Mouse (Mus musculus) thymus, postnatal 0 days (tissue): ENCODE measurements at regions not wholly inside any gene's neighbourhood (a gene's known extent, or its start where the extent isn't known, plus 50 kb on each side); places are given as distances from the start of the nearest gene placed in this dataset.

Source experiments
- DNase-seq: peaks from one replicate; pipeline ENCODE4 v3.0.0-alpha.2; 2015; ENCODE audit warnings: low spot score

- no peak for DNase-seq
Observed at GRCm38 (mm10) chr15:61299796-61300195, 377.0 kb upstream of the A1bg start.

- DNase-seq = no peak
Observed at GRCm38 (mm10) chr15:61297447-61298208, 374.8 kb upstream of the A1bg start.

DNA sequence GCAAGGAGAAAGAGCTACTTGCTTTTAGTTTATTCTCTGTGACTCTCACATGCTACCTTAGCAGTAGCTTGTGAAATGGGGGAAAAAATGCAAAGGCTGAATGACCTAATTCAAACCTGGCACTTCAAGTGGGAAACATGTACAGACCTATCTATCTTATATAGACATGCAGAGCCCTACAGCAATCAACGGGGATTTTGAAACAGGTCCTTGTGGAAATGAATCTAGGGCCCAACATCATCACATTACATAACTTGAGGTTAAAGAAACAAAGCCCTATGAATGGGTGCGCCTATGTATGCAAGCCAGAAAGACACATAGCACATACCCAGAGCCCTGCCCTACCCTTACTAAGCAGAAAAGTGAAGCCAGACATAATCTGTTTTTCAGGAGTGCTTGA, 371.8 kb upstream of the A1bg start:
- DNase-seq = no peak

DNA sequence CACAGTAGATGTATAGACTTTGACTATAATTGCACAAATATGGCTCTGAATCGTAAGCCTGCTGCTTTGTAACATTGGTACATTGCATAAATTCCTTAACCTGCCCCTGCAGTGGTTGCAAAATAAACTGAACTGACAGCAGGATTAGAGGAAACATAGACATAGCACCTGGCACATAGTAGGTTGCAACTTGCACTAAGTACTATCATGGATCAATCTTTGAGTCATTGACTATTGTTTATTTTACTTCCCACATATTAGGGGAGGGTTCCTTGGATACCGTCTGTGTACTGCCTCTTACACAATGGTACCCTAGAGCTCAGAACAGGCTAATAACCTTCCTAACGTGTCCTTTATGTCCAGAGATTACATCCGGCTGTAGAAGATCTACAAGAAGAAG, 371.3 kb upstream of the A1bg start:
- no peak for DNase-seq

GRCm38 (mm10) chr15:61268766-61269165, 346.0 kb upstream of the A1bg start:
- no peak for DNase-seq

GRCm38 (mm10) chr15:61259047-61259446, 336.2 kb upstream of the A1bg start:
- no peak for DNase-seq

- DNase-seq = no peak
Observed at GRCm38 (mm10) chr15:61244511-61244910, 321.7 kb upstream of the A1bg start.

GRCm38 (mm10) chr15:61242161-61242681, 319.4 kb upstream of the A1bg start:
- no peak for DNase-seq

- no peak for DNase-seq
Observed at GRCm38 (mm10) chr15:61241741-61242140, 318.9 kb upstream of the A1bg start.

DNA sequence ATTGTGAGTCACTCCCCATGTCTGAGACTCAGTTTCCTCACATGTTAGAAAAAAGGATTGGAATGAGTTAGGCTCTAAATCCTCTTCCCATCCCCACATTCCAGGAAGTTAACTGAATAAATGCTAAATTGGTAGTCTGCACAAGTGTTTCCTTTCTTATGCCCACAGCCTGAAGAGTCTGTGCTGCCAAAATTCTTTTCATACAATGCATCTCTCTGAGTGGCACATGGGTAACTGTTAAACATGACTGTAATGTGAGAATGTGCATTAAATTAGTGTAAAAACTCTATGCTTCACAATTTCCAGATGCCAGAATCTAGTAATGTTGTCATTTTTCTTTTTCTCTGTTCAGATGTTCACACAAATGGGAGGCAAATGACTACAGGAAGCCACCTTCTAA, 317.5 kb upstream of the A1bg start:
- DNase-seq = no peak

DNA sequence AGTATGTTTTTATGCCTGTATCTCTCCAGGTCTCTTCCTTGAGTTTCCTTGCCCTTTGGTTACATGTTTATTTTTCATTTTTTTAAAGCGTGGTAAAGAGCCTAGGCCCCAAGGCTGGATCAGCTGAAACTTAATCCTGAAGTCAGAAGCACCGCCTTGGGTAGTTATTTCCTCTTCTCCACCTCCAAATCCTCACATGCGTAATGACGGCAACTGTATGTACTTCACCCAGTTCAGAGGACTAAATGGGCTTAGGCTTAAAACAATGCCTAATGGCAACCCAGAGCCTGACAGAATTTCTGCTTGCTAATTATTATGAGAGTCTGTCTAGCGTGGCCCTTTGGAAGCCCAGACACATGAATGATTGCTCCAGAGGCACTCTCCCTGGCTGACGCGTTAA, 316.6 kb upstream of the A1bg start:
- no peak for DNase-seq

GRCm38 (mm10) chr15:61238996-61239395, 316.2 kb upstream of the A1bg start:
- no peak for DNase-seq

DNA sequence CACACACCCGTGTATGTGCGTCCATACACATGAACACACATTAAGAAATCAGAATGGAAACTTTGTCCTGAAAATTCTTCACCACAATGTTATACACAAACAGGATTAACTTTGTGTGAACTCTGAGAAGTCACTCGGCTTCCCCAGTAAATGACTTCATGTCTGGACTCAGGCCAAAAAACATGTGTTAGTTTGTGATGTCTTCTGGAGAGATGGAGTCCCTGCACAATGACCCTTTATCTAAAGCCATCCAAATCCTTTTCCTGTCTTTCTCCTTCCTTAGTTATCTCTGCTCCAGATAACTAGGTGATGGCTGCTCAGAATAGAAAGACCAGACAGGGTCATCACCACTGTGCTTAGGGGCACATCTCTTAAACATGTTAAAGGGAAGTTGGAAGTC, 306.8 kb upstream of the A1bg start:
- no peak for DNase-seq

DNA sequence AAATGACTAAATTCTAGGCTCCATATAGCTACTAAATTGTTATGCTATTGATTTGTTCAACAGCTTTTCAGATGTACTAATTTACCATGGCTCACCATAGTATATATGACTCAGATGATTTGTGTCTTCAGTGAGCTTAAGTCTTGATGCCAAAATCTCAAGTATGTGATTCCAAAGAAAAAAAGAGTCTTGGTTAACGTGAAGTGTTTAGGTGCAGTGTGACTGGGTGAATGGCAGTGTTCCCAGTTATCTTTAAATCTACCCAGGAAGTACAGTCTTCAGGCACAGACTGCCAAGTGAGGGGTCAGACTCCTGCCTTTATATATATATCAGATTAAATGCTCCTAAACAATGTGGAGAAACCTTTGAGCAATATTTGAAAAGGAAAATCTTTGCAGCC, 300.1 kb upstream of the A1bg start:
- DNase-seq = no peak

GRCm38 (mm10) chr15:61210161-61210560, 287.3 kb upstream of the A1bg start:
- DNase-seq = no peak

DNA sequence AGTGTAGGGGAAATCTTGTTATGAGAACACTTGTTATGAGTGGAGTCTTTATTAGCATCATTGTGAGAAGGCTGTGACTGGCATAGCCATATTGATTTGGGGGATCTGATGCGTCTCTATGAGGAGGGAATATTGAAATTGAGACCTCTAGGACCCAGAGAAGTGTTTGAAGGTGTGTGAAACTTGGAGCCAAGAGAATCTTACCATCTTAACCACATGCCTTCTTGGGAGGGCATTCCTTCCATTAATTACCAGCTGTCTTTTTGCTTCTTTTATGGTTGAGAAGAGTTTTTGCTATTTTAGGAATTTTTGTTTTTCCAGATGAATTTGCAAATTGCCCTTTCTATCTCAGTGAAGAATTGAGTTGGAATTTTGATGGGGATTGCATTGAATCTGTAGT, 267.2 kb upstream of the A1bg start:
- no peak for DNase-seq

GRCm38 (mm10) chr15:61189481-61189880, 266.7 kb upstream of the A1bg start:
- no peak for DNase-seq

DNA sequence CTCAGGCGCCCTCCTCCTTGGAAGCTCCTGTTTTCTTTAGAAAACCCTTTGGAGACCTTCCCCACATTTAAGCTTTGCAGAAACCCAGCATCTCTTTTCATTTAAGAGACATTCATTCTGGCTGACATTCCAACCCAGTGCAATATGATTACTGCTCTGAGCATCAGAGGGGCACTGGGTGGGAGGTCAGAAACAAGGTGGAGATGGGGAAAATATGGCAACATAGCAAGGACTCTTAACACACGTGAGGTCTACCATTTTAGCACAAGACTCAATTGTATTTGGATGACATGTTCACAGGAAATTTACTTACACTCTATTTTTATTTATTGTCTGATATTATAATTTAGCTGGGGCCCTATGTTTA, 261.8 kb upstream of the A1bg start:
- DNase-seq = no peak

DNA sequence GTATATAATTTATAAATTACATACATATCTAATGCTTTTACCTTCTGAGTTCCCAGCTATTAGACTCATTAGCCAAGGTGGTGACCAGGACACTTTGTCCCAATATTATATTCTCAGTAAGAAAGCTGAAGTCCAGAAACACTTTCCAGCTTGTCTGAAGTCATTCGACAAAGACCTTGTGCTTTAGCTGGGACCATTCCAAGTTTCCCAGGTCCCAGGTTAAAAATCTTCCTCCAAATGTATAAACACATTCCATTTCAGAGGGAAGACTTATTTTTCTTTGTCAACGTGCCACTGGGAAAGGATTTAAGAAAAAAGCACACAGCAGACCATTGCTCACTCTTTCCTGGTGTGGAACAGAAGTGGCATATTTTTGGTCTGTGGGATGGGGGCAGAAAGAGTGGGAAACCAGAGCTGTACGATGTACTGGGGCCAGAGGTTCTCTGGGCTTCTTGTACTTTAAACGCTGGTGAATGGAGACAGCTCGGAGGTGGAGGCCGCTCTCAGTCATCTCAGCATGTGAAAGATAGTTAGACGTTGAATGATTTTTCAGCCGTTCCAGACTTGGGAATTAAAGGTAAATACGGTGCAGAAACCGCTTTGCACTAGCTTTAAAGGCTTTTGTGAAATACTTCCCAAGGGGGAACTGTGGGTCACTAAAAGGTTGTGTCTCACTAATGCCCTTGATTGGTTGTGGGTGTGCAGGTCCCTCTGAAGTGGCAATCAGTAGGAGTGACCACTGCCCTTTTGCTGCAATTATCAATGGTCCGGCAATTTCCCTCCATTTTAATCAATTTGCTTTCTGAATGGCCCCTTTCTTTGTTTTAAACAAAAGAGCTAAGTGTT, 261.2 kb upstream of the A1bg start:
- no peak for DNase-seq

DNA sequence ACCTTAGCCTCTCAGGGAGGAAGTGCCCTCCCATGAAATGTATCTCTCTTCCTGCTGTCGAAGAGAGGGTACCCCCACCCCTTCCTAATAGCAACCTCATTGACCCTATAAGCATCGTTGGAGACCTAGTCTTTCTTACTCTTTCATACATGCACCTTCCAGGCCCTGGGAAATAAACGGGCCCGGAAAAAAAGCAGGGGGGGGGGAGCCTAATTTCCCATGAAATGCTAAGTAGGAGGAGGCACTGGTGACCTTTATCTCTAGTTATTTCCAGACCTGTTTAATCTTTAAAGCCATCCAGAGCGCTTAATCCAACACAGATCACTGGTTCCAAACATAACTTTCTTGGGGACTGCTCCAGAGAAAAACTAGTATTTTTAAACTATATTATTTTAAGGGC, 260.5 kb upstream of the A1bg start:
- DNase-seq = no peak

- no peak for DNase-seq
Observed at GRCm38 (mm10) chr15:61168842-61169416, 246.1 kb upstream of the A1bg start.

DNA sequence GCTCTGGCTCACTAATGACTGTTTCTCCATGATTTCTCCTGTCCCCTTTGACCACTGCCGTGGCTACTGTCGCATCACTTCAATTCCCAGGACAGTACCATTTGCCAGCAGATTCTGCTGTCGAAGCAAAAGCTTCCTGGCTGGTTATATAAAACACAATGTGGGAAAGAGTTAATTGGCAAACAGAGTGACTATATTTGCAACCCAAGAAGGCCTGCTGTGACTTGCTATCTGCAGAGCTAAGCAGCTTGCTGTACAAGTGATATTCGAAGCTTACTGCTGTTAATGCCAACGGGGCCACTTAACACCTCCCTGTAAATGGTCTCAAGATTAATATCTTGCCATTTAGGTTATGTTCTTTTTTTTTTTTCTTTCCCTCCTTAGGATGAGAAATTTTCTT, 242.2 kb upstream of the A1bg start:
- no peak for DNase-seq
